Mouse (Mus musculus): ENCODE measurements around the gene Polr2g. TPM values are rescaled to one million over a fixed set of nuclear protein-coding genes. Genes with fewer than 3 reads are reported as not detected.

Gene Polr2g
- polyA plus RNA-seq, 1 experiment from 2014 or later, result 126 TPM

DNA sequence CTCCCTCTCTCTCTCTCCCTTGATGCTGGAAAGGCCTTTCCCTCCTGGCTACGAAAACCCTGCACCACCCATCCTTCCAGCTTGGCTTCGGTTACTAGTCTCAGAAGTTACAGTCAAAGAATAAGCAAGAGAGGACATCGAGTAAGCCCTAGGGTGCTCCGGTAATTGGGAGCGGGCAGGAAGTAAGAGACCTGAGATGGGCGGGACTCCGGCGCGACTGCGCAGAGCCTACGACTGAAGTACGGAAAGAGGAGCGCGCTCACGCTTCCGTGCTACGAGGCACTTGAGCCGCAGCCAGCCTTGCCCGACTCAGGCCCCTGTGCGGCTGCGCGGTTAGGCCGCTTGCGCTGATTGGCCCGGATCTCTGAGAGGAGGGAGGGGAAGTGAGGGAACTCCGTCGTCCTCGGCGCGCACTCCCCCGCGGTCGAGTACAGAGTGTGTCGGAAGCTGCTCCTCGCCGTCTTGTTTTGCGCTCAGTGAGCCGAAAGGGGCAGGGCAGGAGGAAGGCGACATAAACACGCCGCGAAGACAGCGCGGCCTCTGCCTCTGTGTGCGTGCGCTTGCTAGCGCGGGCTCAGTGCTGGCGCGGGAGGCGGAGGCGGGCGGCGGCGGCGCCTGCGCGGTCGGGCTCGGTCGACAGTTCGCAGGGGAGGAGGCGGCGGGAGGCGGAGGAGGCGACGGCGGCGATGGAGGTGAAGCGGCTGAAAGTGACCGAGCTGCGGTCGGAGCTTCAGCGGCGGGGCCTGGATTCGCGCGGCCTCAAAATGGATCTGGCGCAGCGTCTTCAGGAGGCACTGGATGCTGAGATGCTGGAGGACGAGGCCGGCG, 21.4 kb upstream of the Polr2g start, which contains the start of gene Hnrnpul2:
Hnrnpul2 (plus strand) TSS at position 415 of the 828 bp plus-strand sequence.
- ATAC-seq (replicated peaks; ENCODE audit: extremely low read depth, insufficient read depth, low FRiP score), result peak; percentile 94
- peaks cover 29% of the 10 kb centered on the region for H3K4me1 ChIP-seq (ENCODE audit: control insufficient read depth, insufficient read depth, low read length)
- peak within 1 kb of the TSS; percentile 100 for H3K27ac ChIP-seq (ENCODE audit: low read length)
- H3K9ac ChIP-seq (ENCODE audit: low read length), result peak within 1 kb of the TSS; percentile 98
- no peaks in the 10 kb centered on the region for H3K27me3 ChIP-seq (ENCODE audit: control insufficient read depth, insufficient read depth, low read length)
- H3K9me3 ChIP-seq (replicated peaks; ENCODE audit: control insufficient read depth, low read length), result no peaks in the 10 kb centered on the region
- peak within 1 kb of the TSS; percentile 100 for H3K4me3 ChIP-seq (ENCODE audit: low read length)
- peak within 1 kb of the TSS; percentile 88 for H3K4me2 ChIP-seq (ENCODE audit: low read depth, low read length)
- H3K36me3 ChIP-seq (ENCODE audit: control insufficient read depth, insufficient read depth), result peaks cover 30% of the 10 kb centered on the region
- under 1% methylated on average over 81 of the region's 83 CpGs for WGBS

DNA sequence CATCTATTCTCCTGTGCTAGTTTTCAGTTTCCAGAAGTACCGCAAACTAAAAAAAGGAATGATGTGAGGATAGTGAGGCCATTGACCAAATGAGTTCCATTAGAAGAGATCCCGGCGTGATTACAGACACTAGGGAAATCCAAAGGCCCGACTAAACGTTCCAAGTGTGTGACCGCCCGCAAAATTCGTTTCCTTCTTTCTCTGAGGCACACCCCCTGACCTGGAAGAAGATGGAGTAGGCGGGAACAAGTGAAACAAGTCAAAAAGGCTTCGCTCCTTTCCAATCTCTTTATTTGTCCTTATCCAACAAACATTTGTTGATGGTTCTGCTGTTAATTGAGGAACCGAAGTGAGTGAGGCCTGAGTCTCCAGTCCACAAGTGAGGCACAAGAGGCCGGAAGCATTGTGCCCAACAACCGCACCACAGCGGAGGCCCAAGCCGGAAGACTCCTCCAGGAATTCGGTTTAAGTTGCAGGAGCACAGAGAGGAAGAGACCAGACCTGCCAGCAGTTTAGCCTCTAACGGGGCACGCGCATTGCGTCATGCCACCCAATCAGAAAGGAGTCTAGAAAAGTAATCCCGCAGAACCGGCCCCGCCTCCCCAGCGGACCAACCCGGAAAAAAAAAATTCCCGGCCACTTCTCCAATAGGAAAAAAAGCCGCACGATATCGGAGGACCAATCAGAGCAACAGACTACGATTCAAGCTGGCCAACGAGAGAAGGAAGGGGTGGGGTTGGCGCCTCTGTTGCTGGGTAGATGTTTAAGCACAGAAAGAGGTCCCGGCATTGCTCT, 20.6 kb upstream of the Polr2g start, which contains the start of gene Ttc9c:
Ttc9c (minus strand) TSS at position 533 of the 795 bp plus-strand sequence.
- no peaks in the 10 kb centered on the region for H3K27me3 ChIP-seq (ENCODE audit: control insufficient read depth, insufficient read depth, low read length)
- H3K27ac ChIP-seq (ENCODE audit: low read length), result peak within 1 kb of the TSS; percentile 100
- peak within 1 kb of the TSS; percentile 88 for H3K4me2 ChIP-seq (ENCODE audit: low read depth, low read length)
- H3K36me3 ChIP-seq (ENCODE audit: control insufficient read depth, insufficient read depth), result peaks cover 24% of the 10 kb centered on the region
- H3K9me3 ChIP-seq (replicated peaks; ENCODE audit: control insufficient read depth, low read length), result no peaks in the 10 kb centered on the region
- under 1% methylated on average over 33 of the region's 33 CpGs for WGBS
- peaks cover 29% of the 10 kb centered on the region for H3K4me1 ChIP-seq (ENCODE audit: control insufficient read depth, insufficient read depth, low read length)
- ATAC-seq (replicated peaks; ENCODE audit: extremely low read depth, insufficient read depth, low FRiP score), result peak; percentile 89
- H3K9ac ChIP-seq (ENCODE audit: low read length), result peak within 1 kb of the TSS; percentile 98
- H3K4me3 ChIP-seq (ENCODE audit: low read length), result peak within 1 kb of the TSS; percentile 100

DNA sequence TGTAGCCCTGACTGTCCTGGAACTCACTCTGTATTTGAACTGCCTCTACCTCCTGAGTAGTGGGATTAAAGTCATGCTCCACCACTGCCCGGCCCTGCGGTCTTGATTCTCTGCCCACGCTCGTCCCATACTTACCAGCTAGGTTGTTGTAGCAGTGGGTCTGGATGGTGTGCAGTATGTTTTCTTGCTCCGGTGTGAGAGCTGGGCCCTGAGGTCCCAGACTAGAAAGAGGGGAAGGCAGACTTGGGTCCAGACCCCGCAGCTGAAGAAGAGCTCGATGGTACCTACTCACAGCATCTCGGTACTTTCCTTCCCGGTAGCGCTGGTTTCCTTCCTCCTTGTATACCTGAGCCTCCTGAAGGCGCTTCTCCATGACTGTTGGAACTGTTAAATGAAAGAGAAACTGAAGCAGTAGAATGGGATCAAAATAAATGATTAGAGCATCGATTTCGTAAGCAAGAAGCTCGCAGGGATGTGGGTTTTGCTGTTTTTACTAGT, 20.0 kb upstream of the Polr2g start:
- H3K27me3 ChIP-seq (ENCODE audit: control insufficient read depth, insufficient read depth, low read length), result no peaks in the 10 kb centered on the region
- H3K4me1 ChIP-seq (ENCODE audit: control insufficient read depth, insufficient read depth, low read length), result peaks cover 29% of the 10 kb centered on the region
- H3K36me3 ChIP-seq (ENCODE audit: control insufficient read depth, insufficient read depth), result peaks cover 18% of the 10 kb centered on the region
- peak overlapping the region; percentile 100 for H3K27ac ChIP-seq (ENCODE audit: low read length)
- H3K9ac ChIP-seq (ENCODE audit: low read length), result peak overlapping the region; percentile 81
- peak overlapping the region; percentile 100 for H3K4me3 ChIP-seq (ENCODE audit: low read length)
- peak overlapping the region; percentile 88 for H3K4me2 ChIP-seq (ENCODE audit: low read depth, low read length)
- no peaks in the 10 kb centered on the region for H3K9me3 ChIP-seq (replicated peaks; ENCODE audit: control insufficient read depth, low read length)
- ATAC-seq (replicated peaks; ENCODE audit: extremely low read depth, insufficient read depth, low FRiP score), result no peak
- WGBS, result 15% methylated on average over 14 of the region's 14 CpGs

DNA sequence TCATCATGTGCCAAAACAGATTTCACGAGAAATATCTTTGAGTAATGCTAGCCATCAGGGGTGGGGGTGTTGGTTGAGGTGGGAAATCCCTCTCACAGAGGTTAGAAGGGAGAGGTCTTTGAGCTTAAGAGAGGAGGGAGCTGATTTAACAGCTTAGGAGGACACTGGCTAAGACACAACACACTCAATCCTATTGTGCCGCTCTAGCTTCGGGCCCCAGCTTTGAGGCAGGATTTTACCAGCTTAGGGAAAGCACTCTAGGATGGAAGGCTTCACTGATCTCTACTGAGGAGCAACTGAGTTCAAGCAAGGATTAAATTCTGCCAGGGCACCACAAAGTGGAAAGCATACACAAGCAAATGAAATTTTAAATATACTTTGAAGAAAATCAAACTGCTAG, 18.6 kb upstream of the Polr2g start:
- H3K27me3 ChIP-seq (ENCODE audit: control insufficient read depth, insufficient read depth, low read length), result no peaks in the 10 kb centered on the region
- peak overlapping the region; percentile 42; the same call in 1 of the 2 replicates for H3K9ac ChIP-seq (ENCODE audit: low read length)
- H3K4me2 ChIP-seq (ENCODE audit: low read depth, low read length), result no peak overlapping the region
- H3K36me3 ChIP-seq (ENCODE audit: control insufficient read depth, insufficient read depth), result peaks cover 25% of the 10 kb centered on the region
- ATAC-seq (replicated peaks; ENCODE audit: extremely low read depth, insufficient read depth, low FRiP score), result no peak
- no peak overlapping the region for H3K27ac ChIP-seq (ENCODE audit: low read length)
- H3K4me3 ChIP-seq (ENCODE audit: low read length), result no peak overlapping the region
- 75% methylated on average over 3 of the region's 3 CpGs for WGBS
- peaks cover 18% of the 10 kb centered on the region for H3K4me1 ChIP-seq (ENCODE audit: control insufficient read depth, insufficient read depth, low read length)
- no peaks in the 10 kb centered on the region for H3K9me3 ChIP-seq (replicated peaks; ENCODE audit: control insufficient read depth, low read length)

DNA sequence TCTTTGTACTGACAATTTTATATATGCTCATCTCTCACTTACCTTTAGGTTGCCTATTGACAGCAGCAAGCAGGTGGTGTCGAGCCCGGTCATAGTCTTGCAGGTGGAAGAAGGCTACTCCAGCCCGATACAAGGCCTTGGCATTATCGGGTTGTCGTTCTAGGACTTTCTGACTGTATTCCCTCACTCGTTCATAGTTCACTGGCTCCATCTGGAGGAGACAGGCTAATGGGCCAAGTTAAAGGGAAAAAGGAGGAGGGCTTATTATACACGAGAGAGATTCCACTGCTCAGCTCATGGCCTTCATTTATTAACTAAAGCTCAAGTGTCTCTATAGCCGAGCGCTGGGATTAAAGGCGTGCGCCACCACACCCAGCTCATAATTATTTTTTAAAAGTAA, 17.4 kb upstream of the Polr2g start:
- Histone ChIP-seq H3K4me1 (ENCODE audit: control insufficient read depth, insufficient read depth, low read length) (peaks cover 15% of the 10 kb centered on the region), H3K27me3 (ENCODE audit: control insufficient read depth, insufficient read depth, low read length) (no peaks in the 10 kb centered on the region), H3K36me3 (ENCODE audit: control insufficient read depth, insufficient read depth) (peaks cover 29% of the 10 kb centered on the region), H3K4me3 (ENCODE audit: low read length) (no peak overlapping the region), H3K9ac (ENCODE audit: low read length) (no peak overlapping the region), H3K9me3 (replicated peaks; ENCODE audit: control insufficient read depth, low read length) (no peaks in the 10 kb centered on the region), H3K4me2 (ENCODE audit: low read depth, low read length) (no peak overlapping the region), H3K27ac (ENCODE audit: low read length) (no peak overlapping the region)
- WGBS, result 77% methylated on average over 11 of the region's 11 CpGs
- no peak for ATAC-seq (replicated peaks; ENCODE audit: extremely low read depth, insufficient read depth, low FRiP score)

DNA sequence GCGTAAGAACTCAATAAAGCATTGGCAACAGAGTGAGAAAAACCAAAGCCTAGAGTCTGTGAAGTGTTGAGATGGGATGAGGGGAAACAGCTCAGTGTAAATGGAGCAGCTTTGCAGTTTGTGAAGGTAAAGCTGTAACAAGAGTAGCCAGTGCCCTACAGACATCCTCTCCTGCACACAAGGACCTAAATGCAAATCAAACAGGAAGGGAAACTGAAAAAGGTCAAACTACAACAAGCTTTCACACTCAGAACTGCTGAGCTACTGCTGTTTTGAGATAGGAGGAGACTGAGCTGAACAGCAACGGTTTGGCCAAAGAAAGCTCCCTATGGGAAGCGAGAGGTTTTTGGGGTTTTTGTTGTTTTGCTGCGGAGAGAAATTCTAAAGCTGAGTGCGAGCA, 8.4 kb upstream of the Polr2g start:
- no peaks in the 10 kb centered on the region for H3K9me3 ChIP-seq (replicated peaks; ENCODE audit: control insufficient read depth, low read length)
- H3K27me3 ChIP-seq (ENCODE audit: control insufficient read depth, insufficient read depth, low read length), result no peaks in the 10 kb centered on the region
- no peak overlapping the region for H3K4me3 ChIP-seq (ENCODE audit: low read length)
- no peak for ATAC-seq (replicated peaks; ENCODE audit: extremely low read depth, insufficient read depth, low FRiP score)
- H3K9ac ChIP-seq (ENCODE audit: low read length), result no peak overlapping the region
- peaks cover 5% of the 10 kb centered on the region for H3K4me1 ChIP-seq (ENCODE audit: control insufficient read depth, insufficient read depth, low read length)
- no peak overlapping the region for H3K27ac ChIP-seq (ENCODE audit: low read length)
- H3K36me3 ChIP-seq (ENCODE audit: control insufficient read depth, insufficient read depth), result peaks cover 16% of the 10 kb centered on the region
- H3K4me2 ChIP-seq (ENCODE audit: low read depth, low read length), result no peak overlapping the region
- 93% methylated on average over 5 of the region's 5 CpGs for WGBS

DNA sequence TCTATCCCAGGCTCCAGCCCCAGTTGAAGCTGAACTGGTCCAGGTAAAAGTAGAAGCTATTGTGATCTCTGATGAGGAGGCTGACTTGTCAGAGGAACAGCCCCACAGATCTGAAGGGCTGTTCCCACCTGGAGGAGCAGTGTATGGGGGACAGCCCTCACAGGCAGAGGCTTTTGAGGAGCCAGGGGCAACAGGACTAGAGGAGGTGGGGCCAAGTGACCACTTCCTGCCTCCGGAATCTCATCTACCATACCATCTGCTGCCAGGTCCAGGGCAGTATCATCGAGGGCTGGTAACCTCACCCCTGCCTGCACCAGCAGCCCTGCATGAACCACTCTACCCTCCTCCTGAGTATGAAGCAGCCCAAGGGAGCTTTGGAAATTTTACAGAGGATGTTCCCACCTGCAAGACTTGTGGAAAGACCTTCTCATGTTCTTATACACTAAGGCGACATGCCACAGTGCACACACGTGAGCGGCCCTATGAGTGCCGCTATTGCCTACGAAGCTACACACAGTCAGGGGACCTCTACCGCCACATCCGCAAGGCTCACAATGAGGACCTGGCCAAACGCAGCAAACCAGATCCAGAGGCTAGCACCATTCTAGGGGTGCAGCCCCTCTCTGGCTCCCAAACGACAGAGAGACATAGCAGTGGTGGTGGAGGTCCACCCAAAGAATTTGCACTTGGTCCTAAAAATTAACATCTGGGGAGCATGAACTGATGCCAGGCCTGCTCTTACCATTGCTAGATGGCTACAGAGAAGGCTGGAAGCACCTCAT, 5.7 kb upstream of the Polr2g start:
- no peak overlapping the region for H3K27ac ChIP-seq (ENCODE audit: low read length)
- H3K4me1 ChIP-seq (ENCODE audit: control insufficient read depth, insufficient read depth, low read length), result peaks cover 8% of the 10 kb centered on the region
- H3K36me3 ChIP-seq (ENCODE audit: control insufficient read depth, insufficient read depth), result 0 out of 2 replicates have a peak, but pooled peaks cover 5% of the 10 kb centered on the region
- no peak for ATAC-seq (replicated peaks; ENCODE audit: extremely low read depth, insufficient read depth, low FRiP score)
- no peaks in the 10 kb centered on the region for H3K27me3 ChIP-seq (ENCODE audit: control insufficient read depth, insufficient read depth, low read length)
- no peak overlapping the region for H3K9ac ChIP-seq (ENCODE audit: low read length)
- H3K9me3 ChIP-seq (replicated peaks; ENCODE audit: control insufficient read depth, low read length), result no peaks in the 10 kb centered on the region
- WGBS, result 92% methylated on average over 11 of the region's 11 CpGs
- no peak overlapping the region for H3K4me3 ChIP-seq (ENCODE audit: low read length)
- H3K4me2 ChIP-seq (ENCODE audit: low read depth, low read length), result no peak overlapping the region

DNA sequence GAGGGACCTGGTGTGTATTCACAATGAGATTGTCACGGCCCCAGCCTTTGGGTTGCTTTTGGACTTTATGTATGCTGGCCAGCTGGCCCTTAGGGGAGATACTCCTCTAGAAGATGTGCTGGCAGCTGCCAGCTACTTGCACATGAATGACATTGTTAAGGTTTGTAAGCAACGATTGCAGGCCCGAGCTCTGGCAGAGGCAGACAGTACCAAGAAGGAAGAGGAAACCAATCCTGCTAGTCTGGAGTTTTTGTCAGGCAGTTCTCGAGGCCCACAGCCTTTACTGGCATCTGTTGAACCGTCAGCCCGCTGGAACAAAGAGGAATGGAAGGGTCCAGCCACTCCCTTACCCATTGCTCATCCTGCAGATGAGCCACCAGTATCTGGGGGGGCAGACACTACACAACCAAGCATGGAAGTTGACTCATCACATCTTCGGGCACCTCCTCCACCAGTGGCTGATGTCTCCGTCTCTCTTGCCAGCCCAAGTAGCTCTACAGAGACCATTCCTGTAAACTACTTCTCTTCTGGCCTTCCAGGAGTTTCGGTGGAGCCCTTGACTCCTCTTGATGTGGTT, 4.9 kb upstream of the Polr2g start:
- Histone ChIP-seq H3K4me2 (ENCODE audit: low read depth, low read length) (peak overlapping the region; percentile 79), H3K36me3 (ENCODE audit: control insufficient read depth, insufficient read depth) (0 out of 2 replicates have a peak, but pooled peaks cover 5% of the 10 kb centered on the region), H3K4me3 (ENCODE audit: low read length) (no peak overlapping the region), H3K4me1 (ENCODE audit: control insufficient read depth, insufficient read depth, low read length) (peaks cover 13% of the 10 kb centered on the region), H3K27ac (ENCODE audit: low read length) (no peak overlapping the region; the same call in 1 of the 2 replicates), H3K9me3 (replicated peaks; ENCODE audit: control insufficient read depth, low read length) (no peaks in the 10 kb centered on the region), H3K27me3 (ENCODE audit: control insufficient read depth, insufficient read depth, low read length) (no peaks in the 10 kb centered on the region), H3K9ac (ENCODE audit: low read length) (no peak overlapping the region)
- 89% methylated on average over 9 of the region's 9 CpGs for WGBS
- no peak for ATAC-seq (replicated peaks; ENCODE audit: extremely low read depth, insufficient read depth, low FRiP score)

Data from heart, embryonic 16.5 days (tissue).